Mouse (Mus musculus) erythroid progenitor cell, adult 5-6 weeks (primary cell): ENCODE measurements around the gene Cacng8. TPM values are rescaled to one million over a fixed set of nuclear protein-coding genes. Genes with fewer than 3 reads are reported as not detected.
"Not testable (repeated sequence)": the region's sequence is repeated elsewhere in the genome, so short reads cannot be mapped to it uniquely, and the experiment has no call there.

Experiments used
- ATAC-seq: replicated peaks from 2 replicates; pipeline ENCODE4 v1.8.0; 2016; ENCODE audit warnings: moderate number of reproducible peaks, mild to moderate bottlenecking, moderate TSS enrichment, inconsistent platforms; ENCODE audit not compliant: poor library complexity, low FRiP score, severe bottlenecking
- total RNA-seq, 2 experiments: library from RNA; stranded (forward) in 1 of 2; stranded (reverse) in 1 of 2; fragments of 150-400 nt in 1 of 2; fragments of 186-747, 209-891 nt in 1 of 2; gene quantifications; 2 replicates each; pipeline versions ENCODE4 v1.2.3 to v1.2.4; 2015 to 2017; ENCODE audit warnings: low replicate concordance in 2 of 2

Gene Cacng8
- total RNA-seq, 2 experiments from 2014 or later, result not detected

DNA sequence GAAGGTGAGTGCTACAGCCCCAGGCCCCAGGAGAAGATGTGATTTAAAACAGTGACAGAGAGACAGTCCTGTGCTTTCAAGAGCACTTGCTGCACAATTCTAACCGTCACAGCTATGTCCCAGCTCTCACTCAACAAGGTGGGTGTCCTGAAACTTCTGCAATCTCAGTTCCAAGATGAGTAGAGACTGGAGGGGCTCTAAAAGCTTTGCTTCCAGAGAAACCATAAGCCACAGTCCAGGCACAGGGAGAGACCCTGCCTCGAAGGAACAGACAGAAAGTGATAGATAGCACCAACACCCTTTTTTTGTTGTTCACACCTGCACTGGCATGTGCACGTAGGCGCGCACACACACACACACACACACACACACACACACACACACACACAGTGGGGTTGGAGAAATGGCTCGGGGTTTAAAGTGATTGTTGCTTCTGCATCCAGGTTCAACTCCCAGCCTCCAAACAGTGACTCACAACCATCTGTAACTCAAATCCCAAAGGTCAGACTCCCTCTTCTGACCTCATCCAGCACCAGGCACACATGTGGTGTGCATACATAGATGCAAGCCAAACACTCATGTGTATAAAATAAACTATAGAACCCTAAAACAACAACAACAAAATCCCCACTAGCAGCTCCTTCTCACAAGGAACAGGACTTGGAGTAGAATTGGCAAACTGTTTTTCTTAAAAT, 4.3 kb upstream of the Cacng8 start:
- ATAC-seq, result no peak

DNA sequence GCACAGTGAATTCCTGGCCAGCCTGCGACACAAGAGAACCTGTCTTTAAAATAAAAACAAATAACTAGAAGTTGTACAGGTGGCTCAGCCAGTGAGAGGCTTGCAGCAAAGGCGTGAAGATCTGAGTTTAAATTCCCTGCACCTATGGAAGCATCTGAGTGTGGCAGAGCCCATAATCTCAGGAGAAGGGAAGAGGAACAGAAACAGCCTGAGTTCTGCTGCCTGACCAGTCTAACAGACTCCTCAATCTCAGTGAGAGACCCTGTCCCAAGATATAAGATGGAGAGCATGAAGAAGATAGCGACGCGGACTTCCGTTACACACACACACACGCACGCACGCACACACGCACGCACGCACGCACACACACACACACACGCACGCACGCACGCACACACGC, 2.7 kb upstream of the Cacng8 start:
- ATAC-seq, result no peak

DNA sequence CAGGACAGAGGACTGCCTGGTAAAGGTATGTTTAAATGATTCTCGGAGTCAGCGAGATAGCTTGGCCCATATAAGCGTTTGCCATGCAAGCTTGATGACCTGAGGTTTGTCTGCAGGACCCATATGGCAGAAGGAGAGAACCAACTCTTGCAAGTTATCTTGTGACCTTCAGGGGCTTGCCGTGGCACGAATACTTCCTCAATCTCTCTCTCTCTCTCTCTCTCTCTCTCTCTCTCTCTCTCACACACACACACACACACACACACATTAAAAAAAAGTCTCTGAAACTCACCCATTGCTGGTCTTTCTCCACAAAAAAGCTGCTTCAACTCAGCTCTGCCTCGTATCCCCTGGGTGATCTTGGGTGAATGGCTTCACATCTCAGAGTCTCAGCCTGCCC, 1.6 kb upstream of the Cacng8 start:
- no peak for ATAC-seq

GRCm38 (mm10) chr7:3389444-3390412, 755 bp upstream of the Cacng8 start:
- ATAC-seq, result no peak

DNA sequence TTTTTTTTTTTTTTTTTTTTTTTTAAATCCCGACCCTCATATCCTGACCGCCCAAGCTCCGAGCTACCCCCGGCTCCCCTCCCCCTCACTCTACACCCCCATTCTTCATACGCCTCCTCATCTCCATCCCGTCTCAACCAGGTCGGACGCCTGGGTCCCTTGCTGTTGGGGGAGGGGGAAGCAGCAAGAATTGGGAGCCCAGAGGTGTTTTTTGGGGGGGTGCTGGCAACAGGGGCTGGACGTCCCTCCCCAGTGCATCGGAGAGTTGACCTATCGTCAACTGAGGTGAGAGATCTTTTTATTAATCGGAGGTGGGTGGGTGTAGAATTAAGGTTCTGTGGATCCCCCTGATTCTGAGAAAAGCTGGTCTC, 583 bp downstream of the Cacng8 start:
- no peak for ATAC-seq

DNA sequence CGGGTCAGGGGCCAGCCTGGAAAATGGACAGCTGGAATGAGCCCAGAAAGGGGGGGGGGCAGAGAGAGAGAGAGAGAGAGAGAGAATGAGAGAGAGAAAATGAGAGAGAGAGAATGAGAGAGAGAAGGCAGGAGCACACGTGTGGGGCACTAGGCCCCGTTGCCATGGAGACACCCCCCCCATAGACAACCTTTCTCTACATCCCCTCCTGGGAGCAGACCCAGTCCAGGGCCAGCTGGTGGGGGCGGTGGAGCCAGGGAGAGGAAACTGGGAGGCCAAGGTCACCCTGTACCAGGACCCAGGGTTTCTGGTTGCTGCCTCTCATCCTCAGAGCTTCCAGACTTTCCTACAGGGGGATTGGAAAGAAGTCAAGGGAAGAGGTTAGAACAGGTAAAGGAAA, 1.3 kb downstream of the Cacng8 start:
- ATAC-seq, result no peak

DNA sequence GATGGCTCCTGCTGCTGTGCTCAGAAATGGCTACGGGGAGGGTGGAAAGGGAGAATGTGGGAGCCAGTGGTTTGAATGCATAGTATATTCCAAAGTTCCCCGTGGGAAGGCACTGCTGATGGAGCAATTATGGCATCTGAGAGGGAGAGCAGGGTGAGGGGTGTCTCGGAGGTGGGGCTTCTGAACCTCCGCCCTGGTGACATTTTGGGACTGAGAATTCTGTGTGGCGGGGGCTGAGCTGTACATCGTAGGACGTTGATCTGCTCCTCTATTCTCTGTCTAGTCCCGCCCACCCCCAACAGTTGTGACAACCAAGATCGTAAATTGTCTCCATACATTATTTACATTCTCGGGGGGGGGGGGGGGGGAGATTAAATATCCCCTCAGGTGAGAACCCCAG, 6.9 kb downstream of the Cacng8 start:
- no peak for ATAC-seq

GRCm38 (mm10) chr7:3397797-3398196, 7.3 kb downstream of the Cacng8 start:
- no peak for ATAC-seq

- ATAC-seq, result not testable (repeated sequence)
Observed at GRCm38 (mm10) chr7:3398363-3398762, 7.9 kb downstream of the Cacng8 start.

DNA sequence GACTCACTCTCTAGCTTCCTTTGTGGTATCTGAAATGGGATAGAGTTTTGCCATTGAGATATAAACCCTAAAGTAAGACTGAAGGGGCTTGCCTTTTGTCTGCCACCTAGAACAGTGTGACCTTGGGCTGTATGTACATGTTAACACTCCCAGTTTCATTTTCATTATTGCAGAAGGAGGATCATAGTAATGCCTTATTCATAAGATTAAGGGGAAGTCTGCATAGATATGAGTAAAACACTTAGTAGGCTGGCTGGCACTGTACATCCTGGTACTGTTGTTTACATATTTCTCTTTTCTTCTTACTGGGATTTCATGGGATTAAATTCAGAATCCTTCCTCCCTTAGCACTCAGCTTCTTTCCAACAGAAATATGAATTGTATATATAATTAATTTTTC, 9.5 kb downstream of the Cacng8 start:
- ATAC-seq, result no peak

GRCm38 (mm10) chr7:3409729-3410520, 19.4 kb downstream of the Cacng8 start:
- ATAC-seq, result no peak

- ATAC-seq, result 0 out of 2 replicates have a peak, but pooled peaks have one; percentile 25
Observed at GRCm38 (mm10) chr7:3411160-3411941, 20.9 kb downstream of the Cacng8 start.

DNA sequence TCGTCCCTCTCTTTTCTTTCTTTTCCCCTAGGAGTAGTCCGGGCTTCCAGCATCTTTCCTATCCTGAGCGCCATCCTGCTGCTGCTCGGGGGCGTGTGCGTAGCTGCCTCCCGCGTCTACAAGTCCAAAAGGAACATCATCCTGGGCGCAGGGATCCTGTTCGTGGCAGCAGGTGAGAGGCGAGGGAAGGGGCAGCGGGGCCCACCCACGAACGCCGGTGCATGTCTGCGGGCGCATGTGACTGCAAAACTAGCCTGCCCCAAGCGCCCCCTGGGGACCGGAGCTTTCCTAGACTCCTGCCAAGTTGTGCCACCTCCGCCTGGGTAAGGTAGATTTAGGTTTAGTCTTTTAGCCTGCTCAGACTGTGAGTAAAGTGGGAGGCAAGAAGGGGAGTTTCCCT, 21.6 kb downstream of the Cacng8 start:
- no peak for ATAC-seq

DNA sequence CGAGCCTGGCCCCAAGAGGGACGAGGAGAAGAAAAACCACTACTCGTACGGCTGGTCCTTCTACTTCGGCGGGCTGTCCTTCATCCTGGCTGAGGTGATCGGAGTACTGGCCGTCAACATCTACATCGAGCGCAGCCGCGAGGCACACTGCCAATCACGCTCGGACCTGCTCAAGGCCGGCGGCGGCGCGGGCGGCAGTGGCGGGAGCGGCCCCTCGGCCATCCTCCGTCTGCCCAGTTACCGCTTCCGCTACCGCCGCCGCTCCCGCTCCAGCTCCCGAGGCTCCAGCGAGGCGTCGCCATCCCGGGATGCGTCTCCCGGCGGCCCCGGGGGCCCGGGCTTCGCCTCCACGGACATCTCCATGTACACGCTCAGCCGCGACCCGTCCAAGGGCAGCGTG, 24.4 kb downstream of the Cacng8 start:
- no peak for ATAC-seq

GRCm38 (mm10) chr7:3415378-3415777, 24.9 kb downstream of the Cacng8 start:
- ATAC-seq, result no peak

- ATAC-seq, result no peak
Observed at GRCm38 (mm10) chr7:3419941-3420340, 29.5 kb downstream of the Cacng8 start.

DNA sequence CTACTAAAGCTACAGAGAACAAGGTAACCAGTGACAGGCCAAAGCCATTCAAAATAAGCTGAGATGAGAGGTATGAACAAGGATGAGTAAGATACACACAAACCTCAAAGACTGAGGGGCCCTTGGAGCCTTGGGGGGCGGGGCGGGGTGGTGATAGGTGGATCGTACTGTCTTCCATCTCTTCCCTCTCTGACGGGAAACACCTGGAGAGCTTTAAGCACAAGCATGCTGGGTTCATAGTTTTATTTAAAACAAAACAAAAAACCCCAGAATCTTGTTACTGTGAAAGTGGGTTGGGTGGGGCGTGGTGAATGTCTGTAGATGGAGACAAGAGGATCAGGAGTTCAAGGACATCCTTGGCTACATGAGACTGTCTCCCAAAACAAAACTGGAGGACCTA, 30.0 kb downstream of the Cacng8 start:
- no peak for ATAC-seq

DNA sequence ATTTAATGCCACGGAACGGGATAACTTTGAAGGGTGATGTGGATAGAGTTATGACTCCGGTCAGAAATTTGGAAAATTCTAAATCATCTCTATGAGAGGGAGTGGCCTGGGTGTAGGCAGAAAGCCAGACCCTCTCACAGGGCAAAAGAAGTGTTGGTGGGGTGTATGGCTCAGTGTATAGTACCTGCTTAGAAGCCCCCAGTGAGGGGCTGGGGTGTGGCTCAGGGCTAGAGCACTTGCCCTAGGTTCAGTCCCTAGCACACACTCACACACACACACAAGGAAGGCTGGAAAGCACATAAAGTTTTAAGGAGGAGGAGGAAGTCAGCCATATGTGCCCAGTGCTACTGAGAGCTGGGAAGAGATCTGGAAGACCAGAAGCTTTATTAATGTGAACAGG, 30.8 kb downstream of the Cacng8 start:
- no peak for ATAC-seq

DNA sequence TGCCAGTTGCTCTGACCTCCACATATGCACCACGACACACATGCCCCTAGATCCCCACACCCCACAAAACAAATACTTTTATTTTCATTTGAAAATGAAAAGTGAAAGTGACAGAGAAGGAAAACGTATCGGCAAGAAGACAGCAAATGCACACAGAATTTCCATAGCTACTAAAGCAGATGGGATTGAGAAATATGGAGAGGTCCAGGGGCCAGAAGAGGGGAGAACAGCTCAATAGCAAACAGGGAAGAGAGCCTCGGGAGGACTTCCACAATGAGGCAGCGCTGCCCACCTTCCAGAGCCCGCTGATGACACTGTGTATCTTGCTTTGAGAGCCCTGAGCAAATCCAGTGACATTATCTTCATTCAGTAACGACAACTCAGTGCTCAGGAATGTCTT, 31.6 kb downstream of the Cacng8 start:
- no peak for ATAC-seq

GRCm38 (mm10) chr7:3423430-3423829, 32.9 kb downstream of the Cacng8 start:
- no peak for ATAC-seq
